Mouse (Mus musculus) brain, embryonic 14.5 days (tissue): ENCODE measurements around the gene Arhgef3.

Experiments used
- CTCF ChIP-seq: fragments of 200-500 bp; IDR thresholded peaks from 2 replicates; pipeline ENCODE4 v1.5.1; 2012; ENCODE audit warnings: inconsistent platforms, mild to moderate bottlenecking, moderate library complexity, borderline replicate concordance; ENCODE audit not compliant: insufficient read depth, insufficient read length; ENCODE audit errors: extremely low read depth
- POLR2A ChIP-seq: fragments of 200-500 bp; IDR thresholded peaks from 2 replicates; pipeline ENCODE4 v1.6.1; 2012; ENCODE audit warnings: mild to moderate bottlenecking, inconsistent platforms, borderline replicate concordance; ENCODE audit not compliant: poor library complexity, insufficient read depth, insufficient read length, severe bottlenecking; ENCODE audit errors: extremely low read depth

GRCm38 (mm10) chr14:27405947-27406346 lies 291.2 kb downstream of the Arhgef3 start:
- TF ChIP-seq CTCF (no peak), POLR2A (no peak)
